In genomic region chr7:113471653-113472052, GRCm38 (mm10) we compare ENCODE assay signal across 27 mouse cellular contexts.
"Had no signal": no experiment of that assay in that cellular context is flagged by ENCODE, and none has a peak within 500 bp of the region (broad histone marks: within the 10 kb centered on the region; RNA-seq: fewer than 3 reads in every experiment).

No protein-coding gene starts in this region.

- H3K36me3 ChIP-seq: embryonic facial prominence, embryonic 12.5 days; embryonic facial prominence, embryonic 13.5 days; embryonic facial prominence, embryonic 15.5 days; forebrain, embryonic 10.5 days; forebrain, embryonic 12.5 days; forebrain, embryonic 15.5 days had no signal

- H3K9me3 ChIP-seq: embryonic facial prominence, embryonic 12.5 days; embryonic facial prominence, embryonic 13.5 days; embryonic facial prominence, embryonic 15.5 days; forebrain, embryonic 10.5 days; forebrain, embryonic 12.5 days; forebrain, embryonic 13.5 days; forebrain, embryonic 15.5 days had no signal

- H3K27ac ChIP-seq: embryonic facial prominence, embryonic 12.5 days; embryonic facial prominence, embryonic 13.5 days; embryonic facial prominence, embryonic 15.5 days; forebrain, embryonic 10.5 days; forebrain, embryonic 12.5 days; forebrain, embryonic 13.5 days; forebrain, embryonic 15.5 days; gastrocnemius, adult 2 months; heart, adult 2 months had no signal

- H3K4me3 ChIP-seq: embryonic facial prominence, embryonic 12.5 days; embryonic facial prominence, embryonic 13.5 days; embryonic facial prominence, embryonic 15.5 days; erythroblast, embryonic 14.5 days; forebrain, embryonic 10.5 days; forebrain, embryonic 12.5 days; forebrain, embryonic 13.5 days; forebrain, embryonic 15.5 days; gastrocnemius, adult 2 months; heart, adult 2 months had no signal

- H3K27me3 ChIP-seq: embryonic facial prominence, embryonic 12.5 days; embryonic facial prominence, embryonic 13.5 days; embryonic facial prominence, embryonic 15.5 days; forebrain, embryonic 12.5 days; forebrain, embryonic 13.5 days; forebrain, embryonic 15.5 days had no signal

- DNase-seq: cerebellum, adult 8-10 months; cerebellum, adult 9-10 months; cerebellum, adult 9-11 months; cerebellum, postnatal 10 days; cerebellum, postnatal 14 days; cerebellum, postnatal 25 days; cerebellum, postnatal 36 days; embryo, embryonic 11 days; forebrain, postnatal 0 days; gastrocnemius, adult 2 months; gastrocnemius, postnatal 10 days; gastrocnemius, postnatal 14 days; gastrocnemius, postnatal 25 days; gastrocnemius, postnatal 36 days; heart, adult 11 months; heart, adult 18-20 months; heart, adult 2 months had no signal

- H3K4me2 ChIP-seq: embryonic facial prominence, embryonic 12.5 days; embryonic facial prominence, embryonic 13.5 days; embryonic facial prominence, embryonic 15.5 days; forebrain, embryonic 12.5 days; forebrain, embryonic 13.5 days; forebrain, embryonic 15.5 days had no signal

- H3K4me1 ChIP-seq: embryonic facial prominence, embryonic 12.5 days; embryonic facial prominence, embryonic 13.5 days; embryonic facial prominence, embryonic 15.5 days; forebrain, embryonic 10.5 days; forebrain, embryonic 12.5 days; forebrain, embryonic 13.5 days; forebrain, embryonic 15.5 days had no signal

- H3K9ac ChIP-seq: embryonic facial prominence, embryonic 12.5 days; embryonic facial prominence, embryonic 13.5 days; embryonic facial prominence, embryonic 15.5 days; forebrain, embryonic 12.5 days; forebrain, embryonic 13.5 days; forebrain, embryonic 15.5 days; forebrain, postnatal 0 days had no signal

- ATAC-seq: forebrain, embryonic 13.5 days; forebrain, embryonic 14.5 days; forebrain, embryonic 15.5 days; forebrain, embryonic 16.5 days; forebrain, postnatal 0 days had no signal
